Mouse (Mus musculus) embryonic facial prominence, embryonic 11.5 days (tissue): ENCODE measurements around the gene Tmem102. TPM values are rescaled to one million over a fixed set of nuclear protein-coding genes. Genes with fewer than 3 reads are reported as not detected.

Experiments
- ATAC-seq: fragments of 200-750 bp; cut with Nextera tagmentation; replicated peaks from 2 replicates; pipeline ENCODE4 v1.8.0; 2017; ENCODE audit warnings: low read depth; ENCODE audit not compliant: insufficient number of reproducible peaks, low FRiP score, low TSS enrichment
- DNase-seq: peaks from one replicate; pipeline ENCODE4 v3.0.0-alpha.2; 2015; ENCODE audit warnings: low spot score
- H3K27ac ChIP-seq: fragments of 300-500 bp; sonication (generic); replicated peaks from 2 replicates; pipeline ENCODE4 v1.5.1; 2014; ENCODE audit warnings: mild to moderate bottlenecking, low read depth, low read length, control low read depth
- H3K27me3 ChIP-seq: fragments of 300-500 bp; sonication (generic); 2 replicates; pipeline ENCODE4 v1.6.1; 2014; ENCODE audit warnings: mild to moderate bottlenecking, low read length, moderate library complexity, mixed read lengths; ENCODE audit not compliant: control insufficient read depth, insufficient read depth
- H3K36me3 ChIP-seq: fragments of 300-500 bp; sonication (generic); replicated peaks from 2 replicates; pipeline ENCODE4 v1.6.1; 2014; ENCODE audit warnings: low read depth, mild to moderate bottlenecking, low read length, moderate library complexity, mixed read lengths; ENCODE audit not compliant: control insufficient read depth, insufficient read depth
- H3K4me1 ChIP-seq: fragments of 300-500 bp; sonication (generic); 2 replicates; pipeline ENCODE4 v1.6.1; 2014; ENCODE audit warnings: low read length, mixed read lengths; ENCODE audit not compliant: control insufficient read depth, insufficient read depth
- H3K4me2 ChIP-seq: fragments of 300-500 bp; sonication (generic); 2 replicates; pipeline ENCODE4 v1.6.1; 2014; ENCODE audit warnings: low read depth, mild to moderate bottlenecking, control low read depth, low read length, moderate library complexity
- H3K4me3 ChIP-seq: fragments of 300-500 bp; sonication (generic); 2 replicates; pipeline ENCODE4 v1.5.1; 2014; ENCODE audit warnings: low read depth, low read length, control low read depth
- H3K9ac ChIP-seq: fragments of 300-500 bp; sonication (generic); replicated peaks from 2 replicates; pipeline ENCODE4 v1.6.1; 2014; ENCODE audit warnings: mild to moderate bottlenecking, control low read depth, low read length
- H3K9me3 ChIP-seq: fragments of 300-500 bp; sonication (generic); replicated peaks from 2 replicates; pipeline ENCODE4 v1.6.1; 2016; ENCODE audit warnings: mild to moderate bottlenecking, low read length, inconsistent platforms, mixed read lengths; ENCODE audit not compliant: control insufficient read depth
- WGBS: fragments of 180-500 bp; shearing (Covaris S2); extraction: QIAGEN DNeasy Blood & Tissue Kit; methylation state at CpG from one replicate; pipeline ENCODE4 v1.1.7; 2014; 5-methylcytosine and 5-hydroxymethylcytosine counted together
- polyA plus RNA-seq: library from polyadenylated mRNA; unstranded; fragments of >200 nt; fragmentation: Nextera tagmentation; extraction: Ambion mirVana; gene quantifications from 2 replicates; pipeline ENCODE4 v1.2.1, GENCODE M21; 2014

Gene Tmem102
- polyA plus RNA-seq, 1 experiment from 2014 or later: 2.1 TPM

- ATAC-seq: peak; percentile 56
- H3K9ac ChIP-seq: peak overlapping the region; percentile 91
- no peaks in the 10 kb centered on the region for H3K4me1 ChIP-seq
- H3K4me3 ChIP-seq: peak overlapping the region; percentile 80
- DNase-seq: peak; percentile 66
- H3K27ac ChIP-seq: peak overlapping the region; percentile 52
- H3K4me2 ChIP-seq: peak overlapping the region; percentile 84
- H3K27me3 ChIP-seq: no peaks in the 10 kb centered on the region
- no peaks in the 10 kb centered on the region for H3K36me3 ChIP-seq
- under 1% methylated on average over 35 of the region's 37 CpGs for WGBS
- no peaks in the 10 kb centered on the region for H3K9me3 ChIP-seq
Observed at GRCm38 (mm10) chr11:69766126-69766609, 39.3 kb downstream of the Tmem102 start.

DNA sequence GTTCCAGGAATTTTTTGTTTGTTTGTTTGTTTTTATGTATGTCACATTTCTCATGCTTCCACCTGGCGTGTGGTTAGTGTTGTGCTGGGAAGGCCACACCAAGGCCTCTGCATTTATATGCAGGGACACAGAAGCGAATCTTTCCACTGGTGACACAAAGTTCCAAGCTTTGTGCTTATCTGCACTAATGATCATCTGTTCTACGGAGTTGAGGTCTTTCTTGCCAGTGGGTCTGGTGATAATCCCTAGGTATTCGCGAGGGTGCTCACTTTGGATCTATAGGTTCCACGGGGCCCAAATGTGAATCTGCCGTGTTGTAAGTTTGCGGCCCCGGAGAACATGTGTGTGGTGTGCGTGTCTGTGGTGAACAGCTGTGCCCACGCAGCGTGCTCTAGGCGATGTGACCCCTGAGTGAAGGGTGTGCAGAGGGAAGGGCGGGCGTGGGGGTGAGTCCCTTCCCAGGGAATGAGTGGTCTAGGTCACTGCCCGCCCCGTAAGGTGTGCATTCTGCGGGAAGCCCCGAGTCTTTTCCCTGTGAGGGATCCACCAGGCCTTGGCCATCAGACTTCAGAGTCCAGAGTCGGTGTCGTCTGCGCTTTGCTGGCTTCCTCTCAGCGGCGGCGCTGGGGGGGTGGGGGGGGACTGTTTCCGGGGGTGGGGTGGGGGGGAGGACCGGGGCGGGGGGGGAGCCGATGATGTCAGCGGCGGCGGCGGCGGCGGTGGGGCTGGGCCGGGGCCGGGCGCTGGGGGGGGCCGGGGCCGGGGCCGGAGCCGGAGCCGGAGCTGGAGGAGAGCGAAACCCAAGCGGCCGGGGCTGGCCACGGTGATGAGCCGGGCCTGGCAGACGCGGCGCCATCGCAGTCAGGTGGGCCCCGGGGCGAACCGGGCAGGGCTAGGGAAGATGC, 40.0 kb downstream of the Tmem102 start, which contains the start of gene Zbtb4:
TSS of gene Zbtb4 (plus strand) at position 692 of the 905 bp plus-strand sequence.
- Histone ChIP-seq H3K4me3 (peak within 1 kb of the TSS; percentile 80), H3K4me1 (peaks cover under 1% of the 10 kb centered on the region), H3K36me3 (no peaks in the 10 kb centered on the region), H3K27me3 (no peaks in the 10 kb centered on the region), H3K9ac (peak within 1 kb of the TSS; percentile 91), H3K27ac (peak within 1 kb of the TSS; percentile 52), H3K9me3 (no peaks in the 10 kb centered on the region), H3K4me2 (peak within 1 kb of the TSS; percentile 84)
- peak; percentile 47 for DNase-seq
- 25% methylated on average over 34 of the region's 55 CpGs for WGBS
- peak; percentile 69 for ATAC-seq

DNA sequence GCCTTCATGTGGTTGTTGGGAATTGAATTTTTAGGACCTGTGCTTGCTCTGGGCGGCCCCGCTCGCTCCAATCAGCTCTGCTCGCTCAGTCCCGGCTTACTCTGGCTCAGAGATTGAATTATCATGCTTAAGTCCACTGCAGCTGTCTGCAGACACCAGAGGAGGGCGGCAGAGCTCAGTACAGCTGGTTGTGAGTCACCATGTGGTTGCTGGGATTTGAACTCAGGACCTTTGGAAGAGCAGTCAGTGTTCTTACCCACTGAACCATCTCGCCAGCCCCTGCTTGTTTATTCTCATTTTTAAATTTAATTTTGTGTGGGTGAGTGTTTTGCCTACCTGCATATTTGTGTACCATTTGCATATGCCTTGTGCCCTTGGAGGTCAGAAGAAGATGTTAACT, 41.9 kb downstream of the Tmem102 start:
- DNase-seq (peak; percentile 33), ATAC-seq (no peak)
- no peak overlapping the region for H3K9ac ChIP-seq
- peaks cover 4% of the 10 kb centered on the region for H3K4me1 ChIP-seq
- WGBS: 64% methylated on average over 7 of the region's 7 CpGs
- no peaks in the 10 kb centered on the region for H3K27me3 ChIP-seq
- no peak overlapping the region for H3K4me2 ChIP-seq
- H3K27ac ChIP-seq: no peak overlapping the region
- H3K36me3 ChIP-seq: no peaks in the 10 kb centered on the region
- H3K4me3 ChIP-seq: no peak overlapping the region
- H3K9me3 ChIP-seq: no peaks in the 10 kb centered on the region

GRCm38 (mm10) chr11:69761868-69762267, 43.6 kb downstream of the Tmem102 start, which contains the start of gene Slc35g3:
TSS of gene Slc35g3 (minus strand) at chr11:69761968.
- Histone ChIP-seq H3K4me3 (no peak within 1 kb of the TSS), H3K4me2 (no peak within 1 kb of the TSS), H3K4me1 (peaks cover 4% of the 10 kb centered on the region), H3K27ac (no peak within 1 kb of the TSS), H3K9me3 (no peaks in the 10 kb centered on the region), H3K36me3 (no peaks in the 10 kb centered on the region), H3K27me3 (no peaks in the 10 kb centered on the region), H3K9ac (no peak within 1 kb of the TSS)
- DNase-seq: no peak
- WGBS: 77% methylated on average over 1 of the region's 1 CpGs
- ATAC-seq: no peak

DNA sequence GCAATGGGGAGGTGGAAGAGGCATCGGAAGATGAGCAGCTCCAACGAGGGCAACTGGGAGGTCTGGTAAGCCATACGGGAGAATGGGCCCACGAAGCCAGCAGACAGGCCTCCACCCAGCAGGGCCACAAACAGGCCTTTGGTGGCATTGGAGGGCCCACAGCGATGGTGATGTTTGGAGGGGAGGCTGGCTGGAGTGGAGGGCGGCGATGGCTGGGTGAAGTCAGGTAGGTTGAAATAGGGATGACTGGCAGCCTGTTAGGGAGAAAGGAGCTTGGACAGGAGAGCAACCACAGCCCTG, 44.6 kb downstream of the Tmem102 start:
- ATAC-seq (no peak), DNase-seq (no peak)
- Histone ChIP-seq H3K4me1 (peaks cover 4% of the 10 kb centered on the region), H3K36me3 (no peaks in the 10 kb centered on the region), H3K27me3 (no peaks in the 10 kb centered on the region), H3K9ac (no peak overlapping the region), H3K9me3 (no peaks in the 10 kb centered on the region), H3K27ac (no peak overlapping the region), H3K4me2 (no peak overlapping the region), H3K4me3 (no peak overlapping the region)
- 91% methylated on average over 7 of the region's 7 CpGs for WGBS

GRCm38 (mm10) chr11:69760160-69760900, 45.1 kb downstream of the Tmem102 start:
- Histone ChIP-seq H3K36me3 (no peaks in the 10 kb centered on the region), H3K9me3 (no peaks in the 10 kb centered on the region), H3K27me3 (no peaks in the 10 kb centered on the region), H3K9ac (peak overlapping the region; percentile 5), H3K27ac (peak overlapping the region; percentile 97), H3K4me2 (peak overlapping the region; percentile 59; the same call in 1 of the 2 replicates), H3K4me3 (no peak overlapping the region), H3K4me1 (peaks cover 4% of the 10 kb centered on the region)
- DNase-seq (no peak), ATAC-seq (no peak)
- WGBS: 79% methylated on average over 14 of the region's 14 CpGs

DNA sequence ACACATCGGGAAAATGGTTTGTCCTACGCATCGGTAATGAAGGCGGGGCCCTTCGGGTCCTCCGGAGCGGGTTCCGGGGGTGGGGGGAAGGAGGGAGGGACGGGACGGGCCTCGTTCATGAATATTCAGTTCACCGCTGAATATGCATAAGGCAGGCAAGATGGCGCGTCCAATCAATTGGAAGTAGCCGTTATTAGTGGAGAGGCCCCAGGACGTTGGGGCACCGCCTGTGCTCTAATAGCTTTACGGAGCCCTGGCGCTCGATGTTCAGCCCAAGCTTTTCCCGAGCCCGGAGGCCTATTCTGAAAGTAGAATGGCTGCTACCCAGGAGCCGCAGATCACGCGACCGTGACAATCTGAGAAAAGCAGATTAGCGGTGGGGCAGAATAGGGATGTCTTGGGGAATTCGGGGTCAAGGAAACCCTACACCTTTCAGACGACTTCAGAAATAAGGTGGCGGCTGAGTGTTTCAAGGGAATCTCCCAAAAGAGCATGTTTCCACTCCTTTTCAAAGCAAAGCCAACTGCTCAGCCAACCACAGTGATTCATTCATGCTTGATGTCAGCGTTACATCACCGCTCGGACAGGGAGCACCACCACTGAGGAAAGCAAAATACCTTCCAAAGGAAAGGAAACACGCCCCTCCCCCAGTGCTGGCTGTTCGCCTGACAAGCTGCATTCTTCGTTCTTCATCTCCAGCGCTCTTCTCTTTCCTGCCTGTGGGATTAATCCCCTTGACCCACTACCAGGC, 46.3 kb downstream of the Tmem102 start:
- Histone ChIP-seq H3K9me3 (no peaks in the 10 kb centered on the region), H3K27me3 (no peaks in the 10 kb centered on the region), H3K36me3 (no peaks in the 10 kb centered on the region), H3K4me3 (peak overlapping the region; percentile 53), H3K9ac (peak overlapping the region; percentile 79), H3K4me1 (peaks cover 4% of the 10 kb centered on the region), H3K4me2 (peak overlapping the region; percentile 59), H3K27ac (peak overlapping the region; percentile 97)
- ATAC-seq (peak; percentile 87), DNase-seq (peak; percentile 95)
- WGBS: under 1% methylated on average over 37 of the region's 37 CpGs
